Mouse (Mus musculus): ENCODE data around the gene Gas6.

Gene Gas6

GRCm38 (mm10) chr8:13504894-13505674 lies 10.8 kb upstream of the Gas6 start:
- DNase-seq: no peak

GRCm38 (mm10) chr8:13503936-13504606 lies 9.8 kb upstream of the Gas6 start:
- no peak for DNase-seq

GRCm38 (mm10) chr8:13501221-13501620 lies 6.9 kb upstream of the Gas6 start:
- no peak for DNase-seq

DNA sequence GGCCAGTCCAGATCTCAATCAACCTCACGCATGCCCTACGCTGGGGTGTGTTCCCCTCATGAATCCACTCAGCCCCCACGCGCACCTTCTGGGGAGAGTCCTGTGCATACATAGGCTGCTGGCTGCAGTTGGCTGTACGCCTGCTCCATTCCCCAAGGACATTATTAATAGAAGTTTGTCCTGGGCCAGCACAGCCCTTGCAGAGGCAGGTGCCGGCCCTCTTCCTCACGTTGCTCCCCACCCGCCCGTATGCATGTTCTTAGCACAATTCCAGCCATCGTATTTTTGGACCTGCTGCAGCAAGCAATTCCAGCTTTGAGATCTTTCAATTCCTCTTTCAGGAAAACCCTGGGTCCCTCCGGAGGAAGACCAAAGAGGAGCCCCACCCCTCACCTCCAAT lies 1.3 kb downstream of the Gas6 start:
- no peak for DNase-seq

- no peak for DNase-seq
Observed at GRCm38 (mm10) chr8:13492198-13492995, 1.9 kb downstream of the Gas6 start.

DNA sequence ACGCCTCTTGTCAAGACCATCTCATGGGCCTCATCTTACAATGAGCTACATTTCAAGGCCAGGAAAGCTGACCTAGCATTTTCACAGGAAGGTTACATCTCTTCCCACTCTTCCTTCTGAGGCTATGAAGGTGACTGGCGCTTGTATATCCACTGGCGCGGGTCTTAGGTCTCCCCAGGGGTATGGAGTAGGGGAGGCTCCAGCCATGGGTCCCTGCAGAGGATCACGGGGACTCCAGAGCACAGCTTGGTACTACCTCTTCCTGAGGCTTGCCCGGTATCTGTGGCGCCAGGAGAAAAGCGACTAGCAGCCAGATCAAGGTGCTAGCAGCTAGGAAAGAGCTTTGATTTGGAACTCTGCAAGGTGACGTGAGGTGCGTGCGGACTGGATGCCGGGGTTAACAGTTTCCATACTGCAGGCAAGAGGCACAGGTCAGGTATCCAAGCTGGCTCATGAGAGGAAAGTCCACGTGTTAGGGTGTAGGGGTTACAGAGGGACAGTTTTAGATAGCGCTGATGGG lies 2.7 kb downstream of the Gas6 start:
- no peak for DNase-seq

DNA sequence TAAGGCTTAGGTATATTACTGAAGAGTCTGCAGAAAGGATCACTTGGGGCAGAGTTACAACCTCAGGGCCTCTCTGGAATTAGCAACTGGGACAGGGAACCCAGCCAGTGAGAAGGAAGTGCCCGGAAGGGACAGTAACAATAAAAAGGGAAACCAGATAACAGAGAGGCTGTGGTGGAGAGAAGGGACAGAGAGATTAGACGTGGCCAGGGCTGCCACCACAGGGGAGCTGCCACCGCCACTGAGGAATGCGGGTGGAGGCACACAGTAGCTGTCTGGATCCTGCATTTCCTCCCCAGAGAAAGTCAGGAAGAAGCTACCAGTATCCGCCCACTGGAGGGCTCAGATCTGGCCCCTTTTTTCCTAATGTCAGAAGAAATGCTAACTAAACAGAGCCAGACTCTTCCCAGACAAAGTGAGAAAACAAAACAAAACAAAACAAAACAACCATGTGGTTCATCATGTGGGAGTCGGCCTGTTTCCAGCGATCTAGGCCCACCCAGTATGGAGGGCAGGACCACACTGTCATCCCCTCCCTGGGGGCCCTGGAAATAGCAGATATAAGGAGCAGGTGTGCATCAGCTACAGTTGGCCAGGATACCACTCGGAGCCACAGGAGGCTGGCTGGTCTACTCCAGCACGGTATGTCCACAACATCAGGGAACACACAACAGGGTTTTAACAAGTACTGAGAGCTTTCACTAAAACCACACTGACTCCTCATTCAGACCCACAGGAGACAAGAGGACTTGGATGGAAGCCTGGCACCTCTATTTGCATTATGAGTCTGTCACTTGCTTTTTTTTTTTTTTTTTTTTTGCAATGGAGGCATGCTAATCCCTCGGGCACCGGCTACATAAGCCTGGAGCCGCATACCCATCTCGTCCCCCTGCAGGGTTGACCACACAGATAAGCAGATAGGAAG lies 4.0 kb downstream of the Gas6 start:
- no peak for DNase-seq

- DNase-seq: no peak
Observed at GRCm38 (mm10) chr8:13489351-13489750, 4.9 kb downstream of the Gas6 start.

- DNase-seq: no peak
Observed at GRCm38 (mm10) chr8:13483191-13483590, 11.1 kb downstream of the Gas6 start.

DNA sequence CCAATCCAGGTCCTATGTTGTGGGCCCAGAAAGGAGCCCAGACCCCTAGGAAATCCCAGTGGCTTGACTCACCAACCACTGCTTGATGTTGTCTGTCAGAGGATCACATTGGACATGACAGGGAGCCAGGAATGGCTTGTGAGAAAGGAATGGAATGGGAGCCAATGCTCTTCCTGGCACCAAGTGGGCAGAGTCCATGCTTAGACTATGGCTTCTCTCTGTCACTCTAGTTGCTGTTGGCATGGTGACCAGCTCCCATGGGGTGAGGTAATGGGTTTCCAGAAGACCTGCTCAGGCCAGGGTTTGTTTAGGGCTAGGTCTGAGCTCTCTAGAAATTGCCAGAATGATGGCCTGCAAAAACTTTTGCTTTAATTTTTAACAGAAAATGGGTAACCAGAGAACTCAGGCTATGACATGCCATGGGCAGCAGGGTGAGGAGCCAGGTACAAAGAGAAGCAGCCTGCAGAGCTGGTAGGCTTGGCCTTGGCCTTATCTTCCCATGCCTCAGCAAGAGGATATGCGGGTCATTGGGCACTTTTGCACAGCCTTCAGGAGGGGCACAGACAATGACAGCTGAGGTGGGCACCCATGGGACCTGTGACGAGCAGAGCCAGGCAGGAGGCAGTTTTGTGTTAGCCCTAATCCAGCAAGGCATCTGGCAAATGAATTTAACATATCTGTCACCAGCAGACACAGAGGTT lies 12.0 kb downstream of the Gas6 start:
- DNase-seq: no peak

- no peak for DNase-seq
Observed at GRCm38 (mm10) chr8:13481596-13481995, 12.7 kb downstream of the Gas6 start.

- no peak for DNase-seq
Observed at GRCm38 (mm10) chr8:13481089-13481554, 13.2 kb downstream of the Gas6 start.

- DNase-seq: no peak
Observed at GRCm38 (mm10) chr8:13475892-13476291, 18.4 kb downstream of the Gas6 start.

DNA sequence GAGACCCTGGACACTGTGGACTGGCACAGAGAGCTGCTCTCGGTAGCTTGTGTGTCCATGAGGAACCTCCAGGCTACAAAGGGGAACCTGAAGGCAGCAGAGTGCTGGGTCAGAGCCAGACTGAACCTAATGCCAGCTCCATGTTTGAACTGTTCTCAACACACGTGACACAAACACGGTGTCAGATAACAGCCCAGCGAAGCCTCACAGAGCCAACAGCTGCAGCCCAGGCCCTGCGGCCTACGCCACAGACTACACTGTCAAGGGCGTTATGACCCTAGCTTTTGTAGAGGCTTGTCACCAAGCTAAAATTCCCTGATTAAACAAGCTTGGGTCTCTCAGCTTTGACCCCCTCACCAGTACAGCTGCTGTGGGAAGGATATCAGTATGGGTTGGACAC lies 22.0 kb downstream of the Gas6 start:
- DNase-seq: no peak

- no peak for DNase-seq
Observed at GRCm38 (mm10) chr8:13471484-13471883, 22.8 kb downstream of the Gas6 start.

GRCm38 (mm10) chr8:13468737-13469136 lies 25.6 kb downstream of the Gas6 start:
- no peak for DNase-seq

DNA sequence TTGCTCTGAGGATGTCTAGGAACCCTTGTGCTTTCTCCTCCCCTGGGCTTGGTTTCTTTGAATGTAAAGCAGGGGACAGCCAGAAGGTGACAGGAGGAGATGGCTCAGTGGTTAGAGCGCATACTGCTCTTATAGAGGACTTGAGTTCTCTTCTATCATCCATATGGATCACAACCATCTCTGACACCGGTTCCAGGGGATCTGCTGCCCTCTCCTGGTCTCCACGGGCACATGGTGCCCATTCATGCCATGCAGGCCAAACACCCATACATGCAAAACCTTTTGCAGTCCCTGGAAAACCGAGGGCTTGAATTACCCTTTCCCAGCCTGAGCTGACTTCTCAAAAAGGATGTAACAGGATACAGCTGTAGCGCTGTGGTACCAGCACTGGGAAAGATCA lies 27.3 kb downstream of the Gas6 start:
- peak; percentile 26 to 28 for DNase-seq

DNA sequence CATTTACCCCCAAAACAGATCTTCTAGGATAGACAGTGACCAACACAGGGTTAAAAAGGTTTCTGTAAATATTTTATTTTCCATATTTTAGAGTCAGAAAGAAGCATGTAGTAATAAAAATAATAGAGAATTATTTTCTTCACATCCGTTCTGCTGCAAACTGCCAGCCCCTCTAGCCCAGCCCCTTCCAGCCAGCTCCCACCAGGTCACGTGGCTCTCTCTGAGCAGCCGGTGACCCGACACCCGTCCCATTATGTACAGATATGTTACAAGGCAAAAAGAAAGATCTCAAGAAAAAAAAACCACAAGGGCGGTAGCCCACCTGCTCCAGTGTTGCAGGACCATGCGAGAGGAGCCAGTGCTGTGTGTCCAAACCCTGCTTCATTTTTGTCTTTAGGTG lies 29.0 kb downstream of the Gas6 start:
- DNase-seq: no peak

- DNase-seq: no peak
Observed at GRCm38 (mm10) chr8:13462392-13462791, 31.9 kb downstream of the Gas6 start.

DNA sequence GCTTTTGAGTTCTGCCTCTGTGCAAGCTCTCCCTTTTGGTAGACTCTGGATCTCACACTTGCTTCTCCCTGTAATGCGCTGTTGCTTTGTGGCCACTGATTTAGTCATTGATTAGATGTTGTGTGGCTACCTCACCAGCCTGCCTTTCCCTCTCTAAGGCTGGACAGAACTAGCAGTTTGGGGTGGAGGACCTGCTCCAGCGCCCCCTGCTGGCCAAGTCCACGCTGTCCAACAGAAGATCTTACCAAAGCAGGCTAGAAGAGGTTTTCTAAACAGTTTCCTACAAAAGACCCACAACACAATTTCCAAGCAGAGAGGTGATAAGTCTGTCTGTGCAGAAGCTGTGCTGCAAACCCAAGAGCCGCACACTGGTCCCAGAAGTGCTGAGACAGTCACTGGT lies 32.4 kb downstream of the Gas6 start:
- peak; percentile 72 to 78 for DNase-seq

GRCm38 (mm10) chr8:13461085-13461765 lies 33.1 kb downstream of the Gas6 start:
- no peak for DNase-seq
